Mouse (Mus musculus) thymus, postnatal 14 days (tissue): ENCODE measurements around the gene Olfr357.

Experiments used
- DNase-seq: peaks from one replicate; pipeline ENCODE4 v3.0.0; 2021

Olfr357 gene

DNA sequence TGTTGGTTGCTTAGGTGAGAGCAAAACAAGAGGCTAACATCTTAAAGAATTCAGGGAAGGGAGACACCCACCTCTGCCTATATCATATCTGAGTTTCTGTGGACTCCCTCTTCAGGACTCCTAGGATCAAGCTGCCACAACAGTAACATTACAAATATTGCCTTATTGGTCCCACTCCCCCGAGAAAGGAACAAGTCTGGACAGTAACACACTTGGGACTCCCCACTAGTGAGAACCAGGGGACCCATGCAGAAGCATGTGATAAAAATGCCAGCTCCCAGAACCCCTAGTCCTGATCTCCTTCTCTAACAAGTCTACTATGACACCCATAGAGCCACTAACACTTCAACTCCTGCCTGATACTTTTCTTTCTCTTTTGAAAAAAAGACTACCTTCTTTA lies at the start of gene Olfr357:
Gene Olfr357 (plus strand): TSS at position 301 of the 400 bp plus-strand sequence.
- no peak for DNase-seq

- no peak for DNase-seq
These were observed 3.4 kb downstream of the Olfr357 start for GRCm38 (mm10) chr2:36997030-36997429.

GRCm38 (mm10) chr2:37009235-37009634 lies 15.6 kb downstream of the Olfr357 start, which contains the start of gene Olfr358:
Olfr358 (minus strand) TSS chr2:37009335.
- DNase-seq = no peak
